Mouse (Mus musculus) heart, postnatal 0 days (tissue): Measurements from ENCODE around the gene Ccl2.

Source experiments
- CTCF ChIP-seq: IDR thresholded peaks from 2 replicates; pipeline ENCODE4 v1.5.1; 2016; ENCODE audit warnings: antibody characterized with exemption, control low read depth, low read depth
- EP300 ChIP-seq: IDR thresholded peaks from 2 replicates; pipeline ENCODE4 v1.6.1; 2016; ENCODE audit warnings: antibody characterized with exemption, low read depth

- TF ChIP-seq CTCF: no peak
- TF ChIP-seq EP300: no peak
Observed at GRCm38 (mm10) chr11:81999469-81999868, 35.9 kb upstream of the Ccl2 start.
